Mouse (Mus musculus) ES-Bruce4 (cell line): ENCODE measurements around the gene Rab11fip3.

ENCODE experiments used
- CTCF ChIP-seq: IDR thresholded peaks from one replicate; pipeline ENCODE4 v1.8.1; 2011; ENCODE audit warnings: low read depth, low read length
- POLR2A ChIP-seq: IDR thresholded peaks from one replicate; pipeline ENCODE4 v1.8.1; 2011; ENCODE audit warnings: low read length; ENCODE audit not compliant: insufficient read depth

- TF ChIP-seq CTCF: no peak
- TF ChIP-seq POLR2A: no peak
Measured at GRCm38 (mm10) chr17:26028261-26028660, 41.1 kb downstream of the Rab11fip3 start.
